Mouse (Mus musculus) layer of hippocampus, adult 9-10 months (tissue): ENCODE results near the gene Nt5c3.

Experiments used
- DNase-seq: peaks from one replicate; pipeline ENCODE4 v3.0.0; 2022; ENCODE audit warnings: low spot score

Gene Nt5c3

DNA sequence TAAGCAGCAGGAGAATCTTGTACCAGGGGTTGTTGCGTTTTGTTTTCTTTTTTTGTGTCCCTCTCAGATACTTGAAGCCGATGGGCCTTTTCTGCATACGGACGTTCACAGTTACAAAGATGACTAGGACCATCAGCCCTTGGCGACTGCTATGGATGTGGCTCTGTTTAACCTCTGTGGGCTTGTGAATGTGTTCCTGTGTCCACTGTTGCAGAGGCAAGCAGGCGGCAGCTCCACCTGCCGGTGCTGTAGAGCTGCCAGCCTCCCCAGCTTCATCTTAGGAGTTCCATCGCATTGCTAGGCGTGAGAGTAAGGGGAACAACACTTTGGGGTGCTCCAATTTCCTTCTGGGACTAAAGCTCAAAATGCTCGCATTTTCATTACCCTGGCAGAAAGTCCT is 88.2 kb downstream of the Nt5c3 start:
- DNase-seq: no peak

DNA sequence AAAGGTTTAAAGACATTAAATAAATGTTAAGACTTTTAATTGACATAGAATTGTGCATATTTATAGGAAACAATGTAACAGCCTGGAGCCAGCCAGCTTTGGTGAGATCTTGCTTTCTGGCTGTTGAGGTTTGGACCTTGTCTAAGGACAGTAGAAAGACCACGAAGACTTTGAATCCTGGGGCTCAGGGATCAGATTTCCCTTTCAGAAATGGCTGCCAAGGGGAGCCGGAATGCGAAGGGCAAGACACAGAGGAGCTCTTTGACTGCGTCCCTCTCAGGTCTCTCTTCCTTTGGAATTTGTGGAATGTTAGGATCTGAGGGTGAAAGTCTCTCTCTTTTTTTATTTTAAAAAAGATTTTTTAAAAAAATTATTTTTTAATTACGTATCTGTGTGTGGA is 89.0 kb downstream of the Nt5c3 start:
- DNase-seq: no peak

- no peak for DNase-seq
Observed at GRCm38 (mm10) chr6:56832830-56833229, 90.9 kb downstream of the Nt5c3 start.

- no peak for DNase-seq
Observed at GRCm38 (mm10) chr6:56832407-56832796, 91.3 kb downstream of the Nt5c3 start.
